9 mouse cellular contexts compared by ENCODE assay signal in the genomic region with DNA sequence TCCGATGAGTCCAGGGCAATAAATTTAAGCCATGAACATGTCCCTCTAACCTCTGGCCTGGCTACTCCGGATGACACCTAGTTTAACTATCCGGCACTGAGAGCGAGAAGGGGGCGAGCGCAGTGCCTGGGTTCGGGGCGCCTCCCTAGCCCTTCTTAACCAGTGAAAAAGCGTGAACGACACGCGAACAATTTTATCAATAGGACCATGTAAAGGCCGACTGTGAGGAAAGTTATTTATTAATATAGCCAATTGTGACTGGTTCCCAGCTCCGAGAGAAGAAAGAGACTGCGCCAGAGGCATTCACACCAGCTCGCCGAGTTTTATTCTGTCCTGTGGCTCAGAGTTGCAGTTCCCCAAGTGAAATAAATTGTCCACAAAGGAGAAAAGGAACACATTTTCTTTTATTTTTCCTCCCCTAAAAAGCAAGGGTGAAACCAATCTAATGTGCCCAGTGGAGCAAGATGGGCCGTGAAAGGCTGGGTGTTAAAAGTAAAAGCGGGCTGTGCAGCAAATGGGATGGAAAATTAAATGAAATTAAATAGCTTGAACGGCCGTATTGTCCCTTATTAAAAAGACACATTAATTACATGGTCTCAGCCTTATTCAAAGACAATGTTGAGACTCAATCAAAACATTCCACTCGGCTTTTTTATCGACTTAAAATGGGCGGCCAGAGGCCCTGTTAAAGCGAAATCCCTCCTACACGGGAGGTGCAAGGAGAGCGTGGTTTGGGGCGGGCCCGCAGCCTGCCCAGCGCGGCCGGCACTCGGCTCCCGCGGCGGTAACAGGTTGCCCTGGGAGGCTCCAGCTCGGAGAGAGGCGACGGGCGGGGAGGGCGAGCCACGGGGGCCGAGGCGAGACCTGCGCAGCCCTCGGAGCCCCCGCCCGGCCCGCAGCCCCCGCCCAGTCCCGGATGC. TPM values are rescaled to one million over a fixed set of nuclear protein-coding genes. Genes with fewer than 3 reads are reported as not detected.
A peak's percentile ranks its signal among the peaks of the same experiment; 100 is the strongest.
DNase-seq lines count a peak whose midpoint lies in the region; ATAC-seq and TF ChIP-seq lines count a peak whose summit lies in the region.
"Had no signal": no experiment of that assay in that cellular context is flagged by ENCODE, and none has a peak within 500 bp of the region (broad histone marks: within the 10 kb centered on the region; RNA-seq: fewer than 3 reads in every experiment).

No protein-coding gene starts in this region.

- peak; percentile 58 for ATAC-seq in kidney, postnatal 0 days (replicated peaks; ENCODE audit: low FRiP score, low read depth)
- ATAC-seq in heart, postnatal 0 days (ENCODE audit: insufficient read depth, low read depth): peak; percentile 39
- ATAC-seq in liver, embryonic 16.5 days (ENCODE audit: low read depth): no peak

- no peak overlapping the region for H3K27ac ChIP-seq in kidney, postnatal 0 days
- H3K27ac ChIP-seq in heart, postnatal 0 days (ENCODE audit: low read depth): no peak overlapping the region
- no peak overlapping the region for H3K27ac ChIP-seq in liver, embryonic 16.5 days (ENCODE audit: low read length)

- H3K4me2 ChIP-seq in kidney, postnatal 0 days (ENCODE audit: low read length): peak overlapping the region; percentile 97
- peak overlapping the region; percentile 88 for H3K4me2 ChIP-seq in heart, postnatal 0 days (ENCODE audit: low read depth, low read length)
- peak overlapping the region; percentile 64 for H3K4me2 ChIP-seq in liver, embryonic 16.5 days (ENCODE audit: low read depth, low read length)

- H3K9ac ChIP-seq in kidney, postnatal 0 days (ENCODE audit: low read depth, low read length): peak overlapping the region; percentile 40; the same call in 1 of the 2 replicates
- no peak overlapping the region for H3K9ac ChIP-seq in heart, postnatal 0 days (replicated peaks; ENCODE audit: low read depth, low read length)
- no peak overlapping the region for H3K9ac ChIP-seq in liver, embryonic 16.5 days (ENCODE audit: low read depth, low read length)

- H3K4me1 ChIP-seq in kidney, postnatal 0 days (replicated peaks; ENCODE audit: insufficient read depth, low read length): peaks cover 4% of the 10 kb centered on the region; the same call in 1 of the 2 replicates
- H3K4me1 ChIP-seq in heart, postnatal 0 days (ENCODE audit: control insufficient read depth, insufficient read depth): peaks cover 2% of the 10 kb centered on the region; the same call in 1 of the 2 replicates
- H3K4me1 ChIP-seq in liver, embryonic 16.5 days (ENCODE audit: control insufficient read depth, low read depth, low read length): no peaks in the 10 kb centered on the region

- DNase-seq in kidney, postnatal 0 days (ENCODE audit: low spot score): no peak
- no peak for DNase-seq in kidney, postnatal 14 days
- peak; percentile 54 for DNase-seq in embryo, embryonic 10 days (ENCODE audit: low spot score)
- DNase-seq in heart, postnatal 0 days (ENCODE audit: low spot score): no peak
- no peak for DNase-seq in layer of hippocampus, adult 9-11 months
- DNase-seq in thymus, postnatal 36 days: no peak
- DNase-seq in thymus, postnatal 14 days: no peak

- 2% methylated on average over 48 of the region's 51 CpGs for WGBS in kidney, postnatal 0 days
- WGBS in heart, postnatal 0 days: 4% methylated on average over 44 of the region's 51 CpGs
- WGBS in liver, embryonic 16.5 days (ENCODE audit: insufficient replicate concordance): 3% methylated on average over 51 of the region's 51 CpGs

- H3K27me3 ChIP-seq in kidney, postnatal 0 days (ENCODE audit: insufficient read depth, low read length): peaks cover 83% of the 10 kb centered on the region
- peaks cover 99% of the 10 kb centered on the region for H3K27me3 ChIP-seq in heart, postnatal 0 days (ENCODE audit: control insufficient read depth, insufficient read depth, low read length)
- H3K27me3 ChIP-seq in liver, embryonic 16.5 days (ENCODE audit: control insufficient read depth, insufficient read depth, low read depth, low read length): peaks cover 95% of the 10 kb centered on the region

- no peak for TF ChIP-seq CTCF in kidney, postnatal 0 days (IDR thresholded peaks at IDR 0.05; ENCODE audit: low read depth)
- no peak for TF ChIP-seq CTCF in heart, postnatal 0 days (IDR thresholded peaks at IDR 0.05; ENCODE audit: low read depth)

- no peak for TF ChIP-seq EP300 in heart, postnatal 0 days (IDR thresholded peaks at IDR 0.05; ENCODE audit: low read depth)

- H3K4me3 ChIP-seq in kidney, postnatal 0 days (replicated peaks; ENCODE audit: low read depth, low read length): peak overlapping the region; percentile 52
- peak overlapping the region; percentile 56 for H3K4me3 ChIP-seq in heart, postnatal 0 days (ENCODE audit: low read depth, low read length)
- peak overlapping the region; percentile 49 for H3K4me3 ChIP-seq in liver, embryonic 16.5 days (ENCODE audit: low read depth, low read length)

- no peaks in the 10 kb centered on the region for H3K36me3 ChIP-seq in kidney, postnatal 0 days (ENCODE audit: insufficient read depth, low read length)
- no peaks in the 10 kb centered on the region for H3K36me3 ChIP-seq in heart, postnatal 0 days (replicated peaks; ENCODE audit: control insufficient read depth, insufficient read depth, low read length)
- no peaks in the 10 kb centered on the region for H3K36me3 ChIP-seq in liver, embryonic 16.5 days (ENCODE audit: control insufficient read depth, insufficient read depth)

- H3K9me3 ChIP-seq in kidney, postnatal 0 days (replicated peaks; ENCODE audit: low read length): no peaks in the 10 kb centered on the region
- no peaks in the 10 kb centered on the region for H3K9me3 ChIP-seq in heart, postnatal 0 days (replicated peaks; ENCODE audit: control insufficient read depth, low read length)
- no peaks in the 10 kb centered on the region for H3K9me3 ChIP-seq in liver, embryonic 16.5 days (replicated peaks; ENCODE audit: control insufficient read depth, low read length)

RNA-seq across cellular contexts. Expression of gene Prdm13, which starts 2.3 kb away (rescaled TPM):
- not detected in 2 replicates for polyA plus RNA-seq in kidney, postnatal 0 days (2015; fragmentation: Nextera tagmentation; extraction: Ambion mirVana)
- total RNA-seq in heart, postnatal 0 days (2014; rRNA removed; ENCODE audit: low replicate concordance): not detected in 2 replicates
- not detected in 2 replicates for polyA plus RNA-seq in heart, postnatal 0 days (2015; fragmentation: Nextera tagmentation; extraction: Ambion mirVana)
- not detected in 2 replicates for polyA plus RNA-seq in liver, embryonic 16.5 days (2015; fragmentation: Nextera tagmentation; extraction: Ambion mirVana)
- total RNA-seq: left cerebral cortex, postnatal 10 days had no signal

RNA-seq across cellular contexts. Expression of gene Ccnc, which starts 39.5 kb away (rescaled TPM):
- 37.4 and 40.2 TPM in 2 replicates for polyA plus RNA-seq in kidney, postnatal 0 days (2015; fragmentation: Nextera tagmentation; extraction: Ambion mirVana)
- total RNA-seq in heart, postnatal 0 days (2014; rRNA removed; ENCODE audit: low replicate concordance): 12.0 and 26.6 TPM in 2 replicates
- polyA plus RNA-seq in heart, postnatal 0 days (2015; fragmentation: Nextera tagmentation; extraction: Ambion mirVana): 20.1 and 21.4 TPM in 2 replicates
- 17.6 and 18.8 TPM in 2 replicates for polyA plus RNA-seq in liver, embryonic 16.5 days (2015; fragmentation: Nextera tagmentation; extraction: Ambion mirVana)
